Mouse (Mus musculus): ENCODE data around the gene Hbq1b. TPM values are rescaled to one million over a fixed set of nuclear protein-coding genes. Genes with fewer than 3 reads are reported as not detected.
A peak's percentile ranks its signal among the peaks of the same experiment; 100 is the strongest.

Gene Hbq1b
- polyA plus RNA-seq, 1 experiment from 2014 or later = 0.68 TPM

- Histone ChIP-seq H3K4me2 (no peak overlapping the region), H3K9me3 (no peaks in the 10 kb centered on the region), H3K27me3 (no peaks in the 10 kb centered on the region), H3K4me3 (no peak overlapping the region), H3K36me3 (no peaks in the 10 kb centered on the region), H3K4me1 (replicated peaks) (no peaks in the 10 kb centered on the region), H3K9ac (no peak overlapping the region), H3K27ac (no peak overlapping the region)
- ATAC-seq (ENCODE audit: low FRiP score) = no peak
- 79% methylated on average over 3 of the region's 3 CpGs for WGBS
Measured at GRCm38 (mm10) chr11:32309928-32310327, 23.2 kb downstream of the Hbq1b start.

GRCm38 (mm10) chr11:32316009-32316408, 29.2 kb downstream of the Hbq1b start:
- WGBS = 92% methylated on average over 3 of the region's 3 CpGs
- no peaks in the 10 kb centered on the region for H3K4me1 ChIP-seq (replicated peaks)
- no peak overlapping the region for H3K9ac ChIP-seq
- H3K27ac ChIP-seq = no peak overlapping the region
- H3K27me3 ChIP-seq = no peaks in the 10 kb centered on the region
- no peak overlapping the region for H3K4me2 ChIP-seq
- H3K4me3 ChIP-seq = no peak overlapping the region
- no peaks in the 10 kb centered on the region for H3K36me3 ChIP-seq
- no peaks in the 10 kb centered on the region for H3K9me3 ChIP-seq
- no peak for ATAC-seq (ENCODE audit: low FRiP score)

- 67% methylated on average over 11 of the region's 11 CpGs for WGBS
- ATAC-seq (ENCODE audit: low FRiP score) = no peak
- Histone ChIP-seq H3K9me3 (no peaks in the 10 kb centered on the region), H3K9ac (no peak overlapping the region), H3K27me3 (no peaks in the 10 kb centered on the region), H3K27ac (no peak overlapping the region), H3K4me1 (replicated peaks) (peaks cover 3% of the 10 kb centered on the region; the same call in 1 of the 2 replicates), H3K4me3 (no peak overlapping the region), H3K36me3 (no peaks in the 10 kb centered on the region), H3K4me2 (no peak overlapping the region)
Measured at GRCm38 (mm10) chr11:32320507-32321195, 33.9 kb downstream of the Hbq1b start.

- no peak for ATAC-seq (ENCODE audit: low FRiP score)
- Histone ChIP-seq H3K9me3 (no peaks in the 10 kb centered on the region), H3K4me1 (replicated peaks) (peaks cover 3% of the 10 kb centered on the region; the same call in 1 of the 2 replicates), H3K9ac (no peak overlapping the region), H3K36me3 (no peaks in the 10 kb centered on the region), H3K4me3 (no peak overlapping the region), H3K27ac (no peak overlapping the region), H3K4me2 (no peak overlapping the region), H3K27me3 (no peaks in the 10 kb centered on the region)
- 39% methylated on average over 8 of the region's 8 CpGs for WGBS
Measured at GRCm38 (mm10) chr11:32321196-32321565, 34.4 kb downstream of the Hbq1b start.

- no peaks in the 10 kb centered on the region for H3K36me3 ChIP-seq
- H3K27ac ChIP-seq = no peak overlapping the region
- 0 out of 2 replicates have a peak, but pooled peaks cover 6% of the 10 kb centered on the region for H3K27me3 ChIP-seq
- H3K4me1 ChIP-seq (replicated peaks) = peaks cover 3% of the 10 kb centered on the region; the same call in 1 of the 2 replicates
- H3K9ac ChIP-seq = no peak overlapping the region
- H3K9me3 ChIP-seq = no peaks in the 10 kb centered on the region
- WGBS = 12% methylated on average over 15 of the region's 15 CpGs
- H3K4me2 ChIP-seq = no peak overlapping the region
- peak; percentile 82; the same call in 1 of the 2 replicates for ATAC-seq (ENCODE audit: low FRiP score)
- no peak overlapping the region for H3K4me3 ChIP-seq
Measured at GRCm38 (mm10) chr11:32324609-32325008, 37.8 kb downstream of the Hbq1b start.

- H3K27ac ChIP-seq = peak overlapping the region; percentile 30; the same call in 1 of the 2 replicates
- H3K4me1 ChIP-seq (replicated peaks) = peaks cover 12% of the 10 kb centered on the region
- H3K27me3 ChIP-seq = 0 out of 2 replicates have a peak, but pooled peaks cover 6% of the 10 kb centered on the region
- H3K9ac ChIP-seq = no peak overlapping the region
- peak; percentile 32; the same call in 1 of the 2 replicates for ATAC-seq (ENCODE audit: low FRiP score)
- H3K4me2 ChIP-seq = 0 out of 2 replicates have a peak overlapping the region, but pooled peaks have one; percentile 3
- no peaks in the 10 kb centered on the region for H3K9me3 ChIP-seq
- no peaks in the 10 kb centered on the region for H3K36me3 ChIP-seq
- WGBS = 37% methylated on average over 6 of the region's 6 CpGs
- no peak overlapping the region for H3K4me3 ChIP-seq
Measured at GRCm38 (mm10) chr11:32331075-32331474, 44.3 kb downstream of the Hbq1b start.

- ATAC-seq (ENCODE audit: low FRiP score) = no peak
Measured at GRCm38 (mm10) chr11:32331861-32332260, 45.1 kb downstream of the Hbq1b start.

GRCm38 (mm10) chr11:32333235-32333634, 46.5 kb downstream of the Hbq1b start:
- Histone ChIP-seq H3K4me3 (no peak overlapping the region), H3K9me3 (no peaks in the 10 kb centered on the region), H3K4me2 (no peak overlapping the region), H3K27ac (no peak overlapping the region), H3K36me3 (no peaks in the 10 kb centered on the region), H3K9ac (no peak overlapping the region), H3K27me3 (0 out of 2 replicates have a peak, but pooled peaks cover 3% of the 10 kb centered on the region), H3K4me1 (replicated peaks) (peaks cover 12% of the 10 kb centered on the region)
- 66% methylated on average over 2 of the region's 2 CpGs for WGBS
- ATAC-seq (ENCODE audit: low FRiP score) = no peak

More at GRCm38 (mm10) chr11:32331861-32332260, 45.1 kb downstream of the Hbq1b start:
- Histone ChIP-seq H3K9ac (no peak overlapping the region), H3K4me3 (no peak overlapping the region), H3K4me1 (replicated peaks) (peaks cover 12% of the 10 kb centered on the region), H3K4me2 (no peak overlapping the region), H3K36me3 (no peaks in the 10 kb centered on the region), H3K9me3 (no peaks in the 10 kb centered on the region), H3K27me3 (0 out of 2 replicates have a peak, but pooled peaks cover 6% of the 10 kb centered on the region), H3K27ac (no peak overlapping the region)
- 72% methylated on average over 5 of the region's 5 CpGs for WGBS

- no peak for ATAC-seq (ENCODE audit: low FRiP score)
- WGBS = 91% methylated on average over 6 of the region's 6 CpGs
Measured at GRCm38 (mm10) chr11:32336435-32336907, 49.7 kb downstream of the Hbq1b start.

More at GRCm38 (mm10) chr11:32336435-32336907, 49.7 kb downstream of the Hbq1b start:
- H3K27ac ChIP-seq = no peak overlapping the region
- no peaks in the 10 kb centered on the region for H3K4me1 ChIP-seq (replicated peaks)
- H3K36me3 ChIP-seq = no peaks in the 10 kb centered on the region
- no peak overlapping the region for H3K4me3 ChIP-seq
- H3K9me3 ChIP-seq = no peaks in the 10 kb centered on the region
- H3K4me2 ChIP-seq = no peak overlapping the region
- no peak overlapping the region for H3K9ac ChIP-seq
- 0 out of 2 replicates have a peak, but pooled peaks cover 3% of the 10 kb centered on the region for H3K27me3 ChIP-seq

Other genes starting within 250 kb of the Hbq1b start
- gene Il9r, start 86.7 kb upstream of the Hbq1b start, polyA plus RNA-seq (2015; fragmentation: Nextera tagmentation; extraction: Ambion mirVana) = not detected in 2 replicates
- gene Snrnp25, start 81.5 kb upstream of the Hbq1b start, polyA plus RNA-seq (2015; fragmentation: Nextera tagmentation; extraction: Ambion mirVana) = 43.7 and 46.9 TPM in 2 replicates
- 21.0 and 24.1 TPM in 2 replicates for gene Rhbdf1, start 64.7 kb upstream of the Hbq1b start, polyA plus RNA-seq (2015; fragmentation: Nextera tagmentation; extraction: Ambion mirVana)
- gene Mpg, start 60.5 kb upstream of the Hbq1b start, polyA plus RNA-seq (2015; fragmentation: Nextera tagmentation; extraction: Ambion mirVana) = 35.6 and 38.7 TPM in 2 replicates
- 43.5 and 51.8 TPM in 2 replicates for gene Nprl3, start 19.3 kb upstream of the Hbq1b start, polyA plus RNA-seq (2015; fragmentation: Nextera tagmentation; extraction: Ambion mirVana)
- gene Hba-x, start 10.6 kb upstream of the Hbq1b start, polyA plus RNA-seq (2015; fragmentation: Nextera tagmentation; extraction: Ambion mirVana) = 392 and 434 TPM in 2 replicates
- 2,436 and 2,656 TPM in 2 replicates for gene Hba-a1, start 3.5 kb upstream of the Hbq1b start, polyA plus RNA-seq (2015; fragmentation: Nextera tagmentation; extraction: Ambion mirVana)
- gene Hba-a2, start 9.5 kb downstream of the Hbq1b start, polyA plus RNA-seq (2015; fragmentation: Nextera tagmentation; extraction: Ambion mirVana) = 5,965 and 6,511 TPM in 2 replicates
- 0.91 and 1.3 TPM in 2 replicates for gene Hbq1a, start 13.1 kb downstream of the Hbq1b start, polyA plus RNA-seq (2015; fragmentation: Nextera tagmentation; extraction: Ambion mirVana)
- gene Sh3pxd2b, start 60.9 kb downstream of the Hbq1b start, polyA plus RNA-seq (2015; fragmentation: Nextera tagmentation; extraction: Ambion mirVana) = 21.3 and 23.1 TPM in 2 replicates
- gene Ubtd2, start 168.4 kb downstream of the Hbq1b start, polyA plus RNA-seq (2015; fragmentation: Nextera tagmentation; extraction: Ambion mirVana) = 50.0 and 52.9 TPM in 2 replicates
- not detected in 2 replicates for gene Efcab9, start 245.1 kb downstream of the Hbq1b start, polyA plus RNA-seq (2015; fragmentation: Nextera tagmentation; extraction: Ambion mirVana)
- gene Stk10, start 246.3 kb downstream of the Hbq1b start, polyA plus RNA-seq (2015; fragmentation: Nextera tagmentation; extraction: Ambion mirVana) = 2.1 TPM in 2 replicates